Mouse (Mus musculus): ENCODE results near the gene Slc12a6. TPM values are rescaled to one million over a fixed set of nuclear protein-coding genes. Genes with fewer than 3 reads are reported as not detected.

Gene Slc12a6
- total RNA-seq, 1 experiment from 2014 or later, result 95.7 TPM

DNA sequence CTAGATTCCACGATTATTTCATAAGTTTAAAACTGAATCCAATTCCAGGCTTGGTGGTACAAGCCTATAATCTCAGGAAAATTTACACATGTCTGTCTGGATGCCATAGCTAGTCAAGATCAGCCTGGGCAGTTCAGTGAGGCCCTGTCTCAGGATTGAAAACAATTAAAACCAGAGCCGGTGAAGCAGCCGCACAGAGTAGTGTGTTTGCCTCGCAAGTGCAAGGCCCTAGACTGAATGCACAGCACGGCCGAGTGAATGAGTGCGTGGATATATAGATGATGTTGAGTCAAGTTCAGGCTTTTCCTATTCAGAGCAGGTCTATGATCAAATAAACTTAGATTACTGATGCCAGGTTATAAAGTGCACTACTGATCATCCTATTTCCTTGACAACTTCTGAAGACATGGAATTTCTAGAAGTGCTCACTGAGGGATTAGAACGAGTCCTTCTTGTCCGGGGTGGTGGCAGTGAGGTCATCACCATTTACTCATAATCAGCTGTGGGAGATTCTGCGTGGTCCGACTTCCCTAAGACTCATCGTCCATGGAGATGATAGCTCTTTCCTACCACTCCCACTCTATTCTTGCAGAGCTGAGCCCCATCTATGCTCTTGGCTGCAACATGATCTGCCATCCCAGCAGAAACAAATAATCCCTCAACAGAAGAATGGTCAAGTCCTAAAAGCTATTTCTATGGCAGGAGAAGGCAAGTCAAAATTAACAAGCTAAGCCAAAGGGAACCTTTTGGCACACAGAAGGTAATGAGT lies 94.6 kb downstream of the Slc12a6 start:
- 0 out of 4 replicates have a peak, but pooled peaks of 1 of the 2 experiments have one; percentile 5 for ATAC-seq (replicated peaks in 1 of 2; ENCODE audit: insufficient read depth in 1 of 2, low FRiP score in 2 of 2, low TSS enrichment in 1 of 2, low read depth in 1 of 2, poor library complexity in 2 of 2, severe bottlenecking in 2 of 2)

DNA sequence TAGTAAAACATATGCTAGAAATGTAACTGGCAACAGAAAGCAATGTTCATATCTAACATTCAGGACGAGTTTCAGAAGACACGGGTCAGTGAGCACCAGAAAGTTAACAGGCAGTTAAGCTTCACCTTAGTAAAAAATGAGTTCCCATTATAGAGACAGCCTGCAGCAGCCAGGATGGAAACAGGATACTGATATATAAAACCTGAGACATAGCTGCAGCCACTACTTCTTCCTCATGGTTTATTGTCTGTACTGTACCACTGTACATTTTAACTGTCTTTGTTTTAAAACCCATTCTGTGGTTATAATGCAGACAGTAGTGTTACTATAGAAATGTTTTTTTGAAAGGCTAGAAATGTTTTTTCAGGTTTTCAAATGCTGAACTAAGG lies 95.2 kb downstream of the Slc12a6 start:
- no peak for ATAC-seq (replicated peaks in 1 of 2; ENCODE audit: insufficient read depth in 1 of 2, low FRiP score in 2 of 2, low TSS enrichment in 1 of 2, low read depth in 1 of 2, poor library complexity in 2 of 2, severe bottlenecking in 2 of 2)

GRCm38 (mm10) chr2:112367222-112367621 lies 101.6 kb downstream of the Slc12a6 start:
- peak; percentile 36 to 52; a peak in 2 of 4 replicates for ATAC-seq (replicated peaks in 1 of 2; ENCODE audit: insufficient read depth in 1 of 2, low FRiP score in 2 of 2, low TSS enrichment in 1 of 2, low read depth in 1 of 2, poor library complexity in 2 of 2, severe bottlenecking in 2 of 2)

DNA sequence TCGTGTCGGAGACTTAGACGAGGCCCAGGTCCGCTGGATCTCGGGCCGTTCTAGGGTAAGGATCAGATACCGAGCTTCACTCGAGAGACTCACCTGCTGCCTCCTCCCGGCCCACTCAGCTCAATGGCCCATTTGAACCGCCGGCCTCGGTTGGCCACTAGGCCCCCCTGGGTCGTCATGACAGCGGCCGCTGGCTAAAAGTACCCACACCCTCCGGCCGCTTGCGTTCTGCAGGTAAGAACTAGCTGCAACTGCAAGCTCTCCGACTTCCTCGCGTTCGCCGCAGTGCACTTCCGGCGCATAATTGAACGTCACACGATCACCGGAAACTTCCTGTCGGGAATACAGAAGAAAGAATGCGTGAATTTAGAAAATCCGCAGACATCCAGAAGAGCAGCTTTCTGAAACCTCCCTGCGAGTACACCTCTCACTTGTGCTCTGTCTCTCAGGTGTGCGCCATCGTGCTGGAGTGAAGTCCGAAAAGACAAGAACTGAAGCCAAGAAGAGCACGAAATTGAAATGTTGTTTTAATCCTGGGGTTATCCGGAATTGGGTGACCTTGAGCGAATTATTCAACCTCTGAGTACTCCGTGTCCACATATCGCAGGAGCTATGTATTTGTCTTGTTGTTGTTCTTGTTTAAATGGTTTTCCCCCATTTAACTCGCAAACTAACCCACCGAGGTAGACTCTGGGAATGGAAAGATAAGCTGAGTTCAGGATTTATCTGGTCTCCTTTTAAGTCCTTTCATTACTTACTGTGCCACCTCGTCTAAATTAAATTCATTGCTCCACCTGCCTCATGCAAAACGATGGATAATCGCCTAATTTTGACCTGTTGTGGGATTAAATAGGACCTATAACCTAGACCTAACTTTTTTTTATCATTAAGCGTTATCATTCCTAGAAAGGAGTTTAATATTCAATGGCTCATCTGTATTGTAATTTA lies 102.4 kb downstream of the Slc12a6 start, which contains the start of gene Emc4:
TSS of gene Emc4 (minus strand) at position 302 of the 948 bp plus-strand sequence.
- ATAC-seq (replicated peaks in 1 of 2; ENCODE audit: insufficient read depth in 1 of 2, low FRiP score in 2 of 2, low TSS enrichment in 1 of 2, low read depth in 1 of 2, poor library complexity in 2 of 2, severe bottlenecking in 2 of 2), result peak; percentile 90 to 94

GRCm38 (mm10) chr2:112369941-112370340 lies 104.3 kb downstream of the Slc12a6 start:
- no peak for ATAC-seq (replicated peaks in 1 of 2; ENCODE audit: insufficient read depth in 1 of 2, low FRiP score in 2 of 2, low TSS enrichment in 1 of 2, low read depth in 1 of 2, poor library complexity in 2 of 2, severe bottlenecking in 2 of 2)

- ATAC-seq (replicated peaks in 1 of 2; ENCODE audit: insufficient read depth in 1 of 2, low FRiP score in 2 of 2, low TSS enrichment in 1 of 2, low read depth in 1 of 2, poor library complexity in 2 of 2, severe bottlenecking in 2 of 2), result no peak
Observed at GRCm38 (mm10) chr2:112373141-112373540, 107.5 kb downstream of the Slc12a6 start.

- peak; percentile 19 to 37; a peak in 3 of 4 replicates for ATAC-seq (replicated peaks in 1 of 2; ENCODE audit: insufficient read depth in 1 of 2, low FRiP score in 2 of 2, low TSS enrichment in 1 of 2, low read depth in 1 of 2, poor library complexity in 2 of 2, severe bottlenecking in 2 of 2)
Observed at GRCm38 (mm10) chr2:112374610-112375009, 109.0 kb downstream of the Slc12a6 start.

- peak; percentile 92 to 96 for ATAC-seq (replicated peaks in 1 of 2; ENCODE audit: insufficient read depth in 1 of 2, low FRiP score in 2 of 2, low TSS enrichment in 1 of 2, low read depth in 1 of 2, poor library complexity in 2 of 2, severe bottlenecking in 2 of 2)
Observed at GRCm38 (mm10) chr2:112378973-112379898, 113.6 kb downstream of the Slc12a6 start, which contains the start of gene Katnbl1. Katnbl1 (plus strand) TSS chr2:112379211.

GRCm38 (mm10) chr2:112380131-112380530 lies 114.5 kb downstream of the Slc12a6 start:
- no peak for ATAC-seq (replicated peaks in 1 of 2; ENCODE audit: insufficient read depth in 1 of 2, low FRiP score in 2 of 2, low TSS enrichment in 1 of 2, low read depth in 1 of 2, poor library complexity in 2 of 2, severe bottlenecking in 2 of 2)

DNA sequence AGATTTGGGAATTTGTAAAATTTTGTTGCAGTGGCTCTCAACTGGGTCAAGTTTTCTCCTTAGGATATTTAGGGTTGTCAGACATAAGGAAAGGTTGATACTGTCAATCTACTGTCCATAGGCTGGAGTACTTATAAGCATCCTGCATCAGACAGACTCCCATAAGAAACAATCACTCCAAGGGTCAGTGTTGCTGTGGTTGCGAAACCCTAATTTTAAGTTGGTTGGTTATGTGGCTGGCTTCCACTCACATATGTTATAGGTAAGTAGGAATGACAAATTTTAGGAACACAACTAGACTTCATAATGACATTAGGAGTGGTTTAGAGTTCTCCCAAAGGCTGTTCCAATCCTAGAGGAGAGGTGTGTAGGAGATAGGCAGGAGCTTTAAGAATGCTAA lies 115.6 kb downstream of the Slc12a6 start:
- no peak for ATAC-seq (replicated peaks in 1 of 2; ENCODE audit: insufficient read depth in 1 of 2, low FRiP score in 2 of 2, low TSS enrichment in 1 of 2, low read depth in 1 of 2, poor library complexity in 2 of 2, severe bottlenecking in 2 of 2)

DNA sequence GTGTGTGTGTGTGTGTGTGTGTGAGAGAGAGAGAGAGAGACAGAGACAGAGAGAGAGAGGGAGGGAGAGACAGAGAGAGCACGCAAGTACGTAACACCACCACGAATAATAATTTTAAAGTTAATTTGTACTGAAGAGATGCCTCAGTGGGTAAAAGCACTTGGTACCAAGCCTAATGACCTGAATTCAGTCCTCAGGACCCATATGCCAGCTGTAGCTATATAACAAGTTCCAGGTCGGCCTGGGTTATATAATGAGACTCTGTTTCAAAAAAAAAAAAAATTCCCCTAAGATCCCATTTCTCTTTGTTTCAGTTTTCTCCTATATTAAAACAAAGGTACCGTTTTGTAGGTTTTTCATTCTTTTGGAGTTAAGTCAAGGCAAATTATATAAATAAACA lies 125.2 kb downstream of the Slc12a6 start:
- no peak for ATAC-seq (replicated peaks in 1 of 2; ENCODE audit: insufficient read depth in 1 of 2, low FRiP score in 2 of 2, low TSS enrichment in 1 of 2, low read depth in 1 of 2, poor library complexity in 2 of 2, severe bottlenecking in 2 of 2)

GRCm38 (mm10) chr2:112391346-112392000 lies 125.8 kb downstream of the Slc12a6 start:
- no peak for ATAC-seq (replicated peaks in 1 of 2; ENCODE audit: insufficient read depth in 1 of 2, low FRiP score in 2 of 2, low TSS enrichment in 1 of 2, low read depth in 1 of 2, poor library complexity in 2 of 2, severe bottlenecking in 2 of 2)

DNA sequence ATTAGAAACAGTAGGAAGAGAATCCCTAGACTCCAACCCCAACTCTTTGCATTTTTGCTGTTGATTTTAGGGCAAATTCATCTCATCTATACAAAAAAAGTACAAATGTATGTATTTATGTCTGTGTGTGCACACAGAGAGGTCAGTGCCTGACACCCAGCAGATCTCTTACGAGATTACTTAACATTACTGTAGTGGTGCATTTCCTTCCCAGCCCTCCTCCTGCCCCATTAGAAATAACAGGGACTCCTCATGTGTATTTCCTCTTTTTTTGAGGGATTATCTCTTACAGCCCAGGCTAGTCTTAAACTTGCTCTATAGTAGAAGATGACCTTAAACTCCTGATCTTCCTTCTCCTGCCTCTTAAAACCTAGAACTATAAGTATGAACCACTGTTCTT lies 127.1 kb downstream of the Slc12a6 start:
- peak in 1 of 2 experiments; percentile 33; a peak in 1 of 4 replicates for ATAC-seq (replicated peaks in 1 of 2; ENCODE audit: insufficient read depth in 1 of 2, low FRiP score in 2 of 2, low TSS enrichment in 1 of 2, low read depth in 1 of 2, poor library complexity in 2 of 2, severe bottlenecking in 2 of 2)

DNA sequence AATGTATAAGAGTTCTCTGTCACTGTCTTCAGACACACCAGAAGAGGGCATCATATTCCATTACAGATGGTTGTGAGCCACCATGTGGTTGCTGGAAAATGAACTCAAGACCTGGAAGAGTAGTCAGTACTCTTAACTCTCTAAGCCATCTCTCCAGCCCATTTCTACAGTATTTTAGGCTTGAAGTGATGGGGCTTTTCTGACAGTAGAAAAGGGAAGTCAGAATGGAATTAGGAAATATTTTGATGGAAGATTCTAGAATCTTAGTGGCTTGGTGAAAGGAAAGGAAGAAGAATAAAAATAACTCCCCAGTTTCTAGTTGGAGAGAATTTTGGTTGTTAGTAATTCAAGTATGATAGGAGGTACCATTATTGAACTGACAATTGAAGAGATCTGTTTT lies 128.3 kb downstream of the Slc12a6 start:
- ATAC-seq (replicated peaks in 1 of 2; ENCODE audit: insufficient read depth in 1 of 2, low FRiP score in 2 of 2, low TSS enrichment in 1 of 2, low read depth in 1 of 2, poor library complexity in 2 of 2, severe bottlenecking in 2 of 2), result no peak

DNA sequence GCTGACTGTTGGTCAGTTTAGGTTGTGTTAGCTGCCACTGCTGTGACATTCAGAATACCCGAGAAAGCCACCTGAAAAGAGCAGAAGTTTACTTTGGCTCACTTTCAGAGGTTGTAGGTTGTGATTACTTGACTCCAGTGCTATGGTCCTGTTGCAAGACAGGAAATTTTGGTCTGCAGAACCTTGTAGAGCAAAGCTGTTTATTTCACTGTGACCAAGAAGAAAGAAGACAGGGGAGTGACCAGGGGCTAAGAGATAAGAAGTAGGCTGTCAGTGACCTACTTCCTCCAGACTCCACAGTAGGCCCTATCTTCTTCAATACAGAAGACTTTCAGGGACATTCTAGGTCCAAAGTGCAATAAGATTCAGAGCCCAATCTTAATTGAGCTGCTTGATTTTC lies 131.0 kb downstream of the Slc12a6 start:
- peak in 1 of 2 experiments; percentile 29; a peak in 1 of 4 replicates for ATAC-seq (replicated peaks in 1 of 2; ENCODE audit: insufficient read depth in 1 of 2, low FRiP score in 2 of 2, low TSS enrichment in 1 of 2, low read depth in 1 of 2, poor library complexity in 2 of 2, severe bottlenecking in 2 of 2)

- ATAC-seq (replicated peaks in 1 of 2; ENCODE audit: insufficient read depth in 1 of 2, low FRiP score in 2 of 2, low TSS enrichment in 1 of 2, low read depth in 1 of 2, poor library complexity in 2 of 2, severe bottlenecking in 2 of 2), result no peak
Observed at GRCm38 (mm10) chr2:112407030-112407429, 141.4 kb downstream of the Slc12a6 start.

All from hematopoietic stem cell, adult 5-6 weeks (primary cell).